Mouse (Mus musculus): ENCODE results near the gene Myh14. TPM values are rescaled to one million over a fixed set of nuclear protein-coding genes. Genes with fewer than 3 reads are reported as not detected.

Myh14 gene
- polyA plus RNA-seq, 1 experiment from 2014 or later = 1.3 TPM

DNA sequence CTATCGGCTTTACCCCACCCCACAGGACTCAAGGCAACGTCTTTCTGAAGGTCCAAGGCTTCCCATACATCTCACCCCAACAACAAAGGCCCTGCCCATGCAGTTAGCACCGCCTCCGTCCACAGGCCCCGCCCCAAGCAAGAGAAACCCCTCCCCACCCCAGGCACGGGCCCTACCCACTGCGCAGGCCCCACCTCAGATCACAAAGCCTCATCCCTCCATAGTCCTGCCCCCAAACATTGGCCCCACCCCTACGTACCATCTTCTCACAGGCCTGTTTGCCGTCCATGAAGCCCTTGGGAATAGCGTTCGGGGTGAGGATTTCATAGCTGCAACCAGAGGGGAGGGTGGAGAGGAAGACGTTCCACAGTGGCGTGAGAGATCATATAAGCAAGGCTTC lies 38.0 kb downstream of the Myh14 start:
- no peaks in the 10 kb centered on the region for H3K27me3 ChIP-seq (ENCODE audit: control insufficient read depth, insufficient read depth, low read length)
- no peaks in the 10 kb centered on the region for H3K4me1 ChIP-seq (ENCODE audit: control insufficient read depth, insufficient read depth, low read length)
- no peak overlapping the region for H3K27ac ChIP-seq (ENCODE audit: low read depth, low read length)
- H3K36me3 ChIP-seq (ENCODE audit: control insufficient read depth, insufficient read depth, low read length) = no peaks in the 10 kb centered on the region
- no peak overlapping the region for H3K4me3 ChIP-seq (ENCODE audit: low read depth, low read length)
- no peak for DNase-seq (ENCODE audit: low spot score, missing footprints)
- no peak overlapping the region for H3K9ac ChIP-seq (ENCODE audit: low read length)
- ATAC-seq (ENCODE audit: low FRiP score) = no peak
- WGBS = 30% methylated on average over 13 of the region's 13 CpGs
- no peaks in the 10 kb centered on the region for H3K9me3 ChIP-seq (ENCODE audit: control insufficient read depth, low read length)
- H3K4me2 ChIP-seq = no peak overlapping the region

DNA sequence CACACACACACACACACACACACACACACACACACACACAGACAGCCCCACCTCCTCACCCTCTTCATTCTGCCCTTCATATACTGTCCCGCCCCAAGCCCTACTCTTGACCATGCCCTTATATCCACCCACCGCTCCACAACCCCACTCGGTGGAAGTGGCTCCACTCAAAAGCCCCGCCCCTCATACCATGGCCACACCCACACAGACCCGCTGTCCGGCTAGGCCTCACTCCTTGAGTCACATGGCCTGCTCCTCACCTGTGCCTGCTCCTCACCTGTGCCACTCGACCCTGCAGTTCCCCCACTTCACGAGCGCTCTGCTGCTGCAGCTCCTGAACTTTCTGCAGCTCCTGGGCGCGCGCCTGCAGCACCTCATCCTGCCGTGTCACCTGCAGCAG lies 40.2 kb downstream of the Myh14 start:
- Histone ChIP-seq H3K4me3 (ENCODE audit: low read depth, low read length) (no peak overlapping the region), H3K4me2 (no peak overlapping the region), H3K9ac (ENCODE audit: low read length) (no peak overlapping the region), H3K9me3 (ENCODE audit: control insufficient read depth, low read length) (no peaks in the 10 kb centered on the region), H3K36me3 (ENCODE audit: control insufficient read depth, insufficient read depth, low read length) (no peaks in the 10 kb centered on the region), H3K27me3 (ENCODE audit: control insufficient read depth, insufficient read depth, low read length) (no peaks in the 10 kb centered on the region), H3K27ac (ENCODE audit: low read depth, low read length) (no peak overlapping the region), H3K4me1 (ENCODE audit: control insufficient read depth, insufficient read depth, low read length) (no peaks in the 10 kb centered on the region)
- 78% methylated on average over 13 of the region's 13 CpGs for WGBS
- ATAC-seq (ENCODE audit: low FRiP score) = no peak
- no peak for DNase-seq (ENCODE audit: low spot score, missing footprints)

DNA sequence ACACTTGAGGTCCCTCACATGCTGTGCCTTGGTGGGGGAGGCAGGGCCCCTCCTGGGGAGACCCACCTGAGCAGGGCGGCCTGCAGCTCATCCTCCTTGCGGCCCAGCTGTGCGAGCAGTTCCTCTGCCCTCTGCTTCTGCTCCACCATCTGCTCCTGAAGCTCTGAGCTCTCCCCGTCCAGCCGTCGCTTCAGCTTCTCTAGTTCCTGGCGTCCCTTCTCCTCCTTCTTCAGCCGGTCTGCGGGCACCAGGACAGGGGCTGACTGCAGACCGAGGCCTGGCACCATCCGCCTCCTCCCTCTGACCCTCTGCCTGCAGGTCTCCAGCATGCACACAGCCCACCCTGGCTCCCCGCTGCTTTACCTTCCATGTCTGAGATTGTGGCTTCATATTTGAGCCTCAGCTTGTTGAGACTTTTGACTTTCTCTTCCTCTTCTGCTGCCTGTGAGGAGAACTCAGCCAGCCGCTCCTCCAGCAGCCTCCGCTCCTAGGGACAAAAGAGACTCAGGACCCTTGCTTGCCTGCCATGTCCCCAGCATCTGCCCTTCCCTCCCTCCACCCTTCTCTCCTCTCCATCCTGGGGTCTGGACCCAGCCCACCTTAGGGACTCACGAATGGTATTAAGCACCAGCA lies 42.1 kb downstream of the Myh14 start:
- Histone ChIP-seq H3K4me3 (ENCODE audit: low read depth, low read length) (no peak overlapping the region), H3K9ac (ENCODE audit: low read length) (no peak overlapping the region), H3K9me3 (ENCODE audit: control insufficient read depth, low read length) (no peaks in the 10 kb centered on the region), H3K4me1 (ENCODE audit: control insufficient read depth, insufficient read depth, low read length) (no peaks in the 10 kb centered on the region), H3K36me3 (ENCODE audit: control insufficient read depth, insufficient read depth, low read length) (no peaks in the 10 kb centered on the region), H3K27me3 (ENCODE audit: control insufficient read depth, insufficient read depth, low read length) (no peaks in the 10 kb centered on the region), H3K27ac (ENCODE audit: low read depth, low read length) (no peak overlapping the region), H3K4me2 (no peak overlapping the region)
- WGBS = 87% methylated on average over 15 of the region's 15 CpGs
- ATAC-seq (ENCODE audit: low FRiP score) = no peak
- no peak for DNase-seq (ENCODE audit: low spot score, missing footprints)

DNA sequence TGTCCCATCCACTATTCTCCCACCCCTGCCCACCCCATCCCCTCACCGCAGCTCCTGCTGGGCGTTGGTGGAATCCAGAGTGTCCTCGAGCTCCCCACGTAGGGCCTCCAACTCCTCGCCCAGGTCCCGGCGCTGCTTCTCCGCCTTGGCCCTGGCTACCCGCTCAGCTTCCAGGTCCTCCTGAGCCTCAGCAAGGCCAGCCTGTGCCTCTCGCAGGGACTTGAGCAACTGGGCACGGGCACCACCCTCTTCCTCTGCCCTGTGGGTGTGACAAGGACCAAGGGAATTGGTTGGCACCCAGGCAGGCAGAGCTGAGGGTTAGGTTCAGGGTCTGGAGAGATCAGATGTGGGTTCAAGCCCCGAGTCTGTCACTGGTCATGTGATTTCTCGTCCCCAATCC lies 43.7 kb downstream of the Myh14 start:
- H3K27ac ChIP-seq (ENCODE audit: low read depth, low read length) = no peak overlapping the region
- no peaks in the 10 kb centered on the region for H3K36me3 ChIP-seq (ENCODE audit: control insufficient read depth, insufficient read depth, low read length)
- ATAC-seq (ENCODE audit: low FRiP score) (no peak), DNase-seq (ENCODE audit: low spot score, missing footprints) (no peak)
- H3K9me3 ChIP-seq (ENCODE audit: control insufficient read depth, low read length) = no peaks in the 10 kb centered on the region
- WGBS = 85% methylated on average over 10 of the region's 13 CpGs
- no peak overlapping the region for H3K4me3 ChIP-seq (ENCODE audit: low read depth, low read length)
- H3K4me2 ChIP-seq = no peak overlapping the region
- H3K27me3 ChIP-seq (ENCODE audit: control insufficient read depth, insufficient read depth, low read length) = no peaks in the 10 kb centered on the region
- no peak overlapping the region for H3K9ac ChIP-seq (ENCODE audit: low read length)
- H3K4me1 ChIP-seq (ENCODE audit: control insufficient read depth, insufficient read depth, low read length) = no peaks in the 10 kb centered on the region

DNA sequence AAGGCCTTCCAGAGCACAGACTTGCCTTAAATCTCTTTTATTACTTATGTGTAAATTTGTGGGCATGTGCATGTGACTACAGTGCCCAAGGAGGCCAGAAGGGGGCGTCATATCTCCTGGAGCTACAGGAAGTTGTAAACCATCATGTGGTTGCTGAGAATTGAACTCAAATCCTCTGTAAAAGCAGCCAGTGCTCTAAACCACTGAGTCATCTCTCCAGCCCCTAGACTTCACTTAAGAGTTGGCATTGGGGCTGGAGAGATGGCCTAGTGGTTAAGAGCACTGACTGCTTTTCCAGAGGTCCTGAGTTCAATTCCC lies 44.6 kb downstream of the Myh14 start:
- H3K4me1 ChIP-seq (ENCODE audit: control insufficient read depth, insufficient read depth, low read length) = no peaks in the 10 kb centered on the region
- H3K4me3 ChIP-seq (ENCODE audit: low read depth, low read length) = no peak overlapping the region
- no peaks in the 10 kb centered on the region for H3K9me3 ChIP-seq (ENCODE audit: control insufficient read depth, low read length)
- no peak overlapping the region for H3K9ac ChIP-seq (ENCODE audit: low read length)
- DNase-seq (ENCODE audit: low spot score, missing footprints) = no peak
- H3K27ac ChIP-seq (ENCODE audit: low read depth, low read length) = no peak overlapping the region
- WGBS = 59% methylated on average over 1 of the region's 1 CpGs
- no peak for ATAC-seq (ENCODE audit: low FRiP score)
- H3K4me2 ChIP-seq = no peak overlapping the region
- no peaks in the 10 kb centered on the region for H3K36me3 ChIP-seq (ENCODE audit: control insufficient read depth, insufficient read depth, low read length)
- no peaks in the 10 kb centered on the region for H3K27me3 ChIP-seq (ENCODE audit: control insufficient read depth, insufficient read depth, low read length)

DNA sequence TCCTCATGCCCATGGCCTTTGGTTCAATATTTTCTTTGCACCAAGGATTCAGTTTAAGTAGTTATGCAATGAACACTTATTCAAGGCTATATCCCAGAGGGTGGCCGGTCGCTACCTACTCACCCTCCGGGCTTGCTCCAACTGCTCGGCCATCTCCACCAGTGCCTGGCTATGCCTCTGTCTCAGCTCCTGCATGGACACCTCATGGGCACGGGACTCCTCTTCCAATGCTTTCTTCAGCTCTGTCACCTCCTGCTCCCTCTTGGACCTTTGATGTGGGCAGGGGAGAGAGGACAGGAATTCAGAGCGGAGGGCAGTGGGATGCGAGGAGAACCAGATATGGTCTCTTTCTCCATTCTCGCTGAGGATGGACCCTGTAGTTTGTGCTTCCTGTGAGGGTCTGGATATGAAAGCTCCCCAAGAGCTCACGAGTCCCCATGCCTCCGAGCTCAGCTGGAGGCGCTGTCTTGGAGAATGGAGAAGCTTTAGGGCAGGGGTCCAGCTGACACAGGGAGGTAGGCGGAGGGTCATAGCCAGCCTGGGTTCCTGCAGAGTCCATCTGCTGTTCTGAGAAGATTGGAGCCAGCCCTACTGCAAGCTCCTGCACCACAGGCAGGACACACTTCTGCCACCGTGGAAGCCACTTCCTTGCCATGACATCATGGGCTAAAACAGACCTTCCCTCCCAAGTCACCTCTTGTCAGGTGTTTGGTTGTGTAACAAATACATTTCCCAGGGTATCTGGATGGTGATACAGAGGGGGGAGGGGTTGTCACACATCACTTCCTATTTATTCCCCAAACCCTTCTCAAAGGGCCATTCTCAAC lies 45.2 kb downstream of the Myh14 start:
- no peak overlapping the region for H3K9ac ChIP-seq (ENCODE audit: low read length)
- H3K27me3 ChIP-seq (ENCODE audit: control insufficient read depth, insufficient read depth, low read length) = no peaks in the 10 kb centered on the region
- WGBS = 91% methylated on average over 13 of the region's 13 CpGs
- H3K4me2 ChIP-seq = no peak overlapping the region
- ATAC-seq (ENCODE audit: low FRiP score) (no peak), DNase-seq (ENCODE audit: low spot score, missing footprints) (no peak)
- H3K27ac ChIP-seq (ENCODE audit: low read depth, low read length) = no peak overlapping the region
- no peak overlapping the region for H3K4me3 ChIP-seq (ENCODE audit: low read depth, low read length)
- H3K36me3 ChIP-seq (ENCODE audit: control insufficient read depth, insufficient read depth, low read length) = no peaks in the 10 kb centered on the region
- no peaks in the 10 kb centered on the region for H3K4me1 ChIP-seq (ENCODE audit: control insufficient read depth, insufficient read depth, low read length)
- no peaks in the 10 kb centered on the region for H3K9me3 ChIP-seq (ENCODE audit: control insufficient read depth, low read length)

DNA sequence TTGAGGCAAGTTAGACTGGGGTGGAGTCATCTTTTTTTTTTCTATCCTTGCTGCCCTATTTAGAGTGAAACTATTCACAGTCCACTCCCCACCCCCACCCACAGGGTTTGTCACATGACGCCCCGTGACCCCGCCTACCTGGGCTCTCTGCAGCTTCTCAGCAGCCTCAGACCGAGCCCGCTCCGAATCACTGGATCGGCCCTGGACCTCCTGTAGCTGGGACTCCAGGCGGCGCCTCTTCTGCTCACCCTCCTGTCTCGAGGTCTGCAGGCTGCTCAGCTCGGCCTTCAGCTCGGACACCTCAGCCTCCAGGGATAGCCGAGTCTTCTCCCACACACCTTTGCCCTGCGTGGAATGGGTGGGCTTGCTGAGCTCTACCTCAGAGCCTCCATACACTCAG lies 45.8 kb downstream of the Myh14 start:
- H3K27ac ChIP-seq (ENCODE audit: low read depth, low read length) = no peak overlapping the region
- no peaks in the 10 kb centered on the region for H3K9me3 ChIP-seq (ENCODE audit: control insufficient read depth, low read length)
- DNase-seq (ENCODE audit: low spot score, missing footprints) = no peak
- H3K4me3 ChIP-seq (ENCODE audit: low read depth, low read length) = no peak overlapping the region
- no peaks in the 10 kb centered on the region for H3K36me3 ChIP-seq (ENCODE audit: control insufficient read depth, insufficient read depth, low read length)
- WGBS = 59% methylated on average over 14 of the region's 14 CpGs
- no peak overlapping the region for H3K9ac ChIP-seq (ENCODE audit: low read length)
- H3K27me3 ChIP-seq (ENCODE audit: control insufficient read depth, insufficient read depth, low read length) = no peaks in the 10 kb centered on the region
- H3K4me1 ChIP-seq (ENCODE audit: control insufficient read depth, insufficient read depth, low read length) = no peaks in the 10 kb centered on the region
- no peak for ATAC-seq (ENCODE audit: low FRiP score)
- no peak overlapping the region for H3K4me2 ChIP-seq

DNA sequence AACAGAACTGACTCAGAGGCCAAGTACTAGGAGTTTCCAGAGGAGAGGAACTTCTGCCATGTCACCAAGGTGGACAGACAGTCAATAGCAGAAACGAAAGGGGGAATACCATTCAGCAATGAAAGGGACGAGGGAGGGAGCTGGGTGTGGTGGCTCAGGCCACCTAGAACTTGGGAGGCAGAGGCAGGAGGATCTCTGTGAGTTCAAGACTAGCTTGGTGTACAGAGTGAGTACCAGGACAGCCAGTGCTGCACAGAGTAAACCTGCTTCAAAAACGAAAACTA lies 46.2 kb downstream of the Myh14 start:
- H3K4me1 ChIP-seq (ENCODE audit: control insufficient read depth, insufficient read depth, low read length) = no peaks in the 10 kb centered on the region
- 74% methylated on average over 3 of the region's 3 CpGs for WGBS
- H3K9me3 ChIP-seq (ENCODE audit: control insufficient read depth, low read length) = peaks cover 2% of the 10 kb centered on the region; the same call in 1 of the 2 replicates
- no peak for ATAC-seq (ENCODE audit: low FRiP score)
- H3K36me3 ChIP-seq (ENCODE audit: control insufficient read depth, insufficient read depth, low read length) = no peaks in the 10 kb centered on the region
- no peak for DNase-seq (ENCODE audit: low spot score, missing footprints)
- no peak overlapping the region for H3K4me2 ChIP-seq
- no peak overlapping the region for H3K4me3 ChIP-seq (ENCODE audit: low read depth, low read length)
- H3K27me3 ChIP-seq (ENCODE audit: control insufficient read depth, insufficient read depth, low read length) = no peaks in the 10 kb centered on the region
- no peak overlapping the region for H3K9ac ChIP-seq (ENCODE audit: low read length)
- H3K27ac ChIP-seq (ENCODE audit: low read depth, low read length) = no peak overlapping the region

DNA sequence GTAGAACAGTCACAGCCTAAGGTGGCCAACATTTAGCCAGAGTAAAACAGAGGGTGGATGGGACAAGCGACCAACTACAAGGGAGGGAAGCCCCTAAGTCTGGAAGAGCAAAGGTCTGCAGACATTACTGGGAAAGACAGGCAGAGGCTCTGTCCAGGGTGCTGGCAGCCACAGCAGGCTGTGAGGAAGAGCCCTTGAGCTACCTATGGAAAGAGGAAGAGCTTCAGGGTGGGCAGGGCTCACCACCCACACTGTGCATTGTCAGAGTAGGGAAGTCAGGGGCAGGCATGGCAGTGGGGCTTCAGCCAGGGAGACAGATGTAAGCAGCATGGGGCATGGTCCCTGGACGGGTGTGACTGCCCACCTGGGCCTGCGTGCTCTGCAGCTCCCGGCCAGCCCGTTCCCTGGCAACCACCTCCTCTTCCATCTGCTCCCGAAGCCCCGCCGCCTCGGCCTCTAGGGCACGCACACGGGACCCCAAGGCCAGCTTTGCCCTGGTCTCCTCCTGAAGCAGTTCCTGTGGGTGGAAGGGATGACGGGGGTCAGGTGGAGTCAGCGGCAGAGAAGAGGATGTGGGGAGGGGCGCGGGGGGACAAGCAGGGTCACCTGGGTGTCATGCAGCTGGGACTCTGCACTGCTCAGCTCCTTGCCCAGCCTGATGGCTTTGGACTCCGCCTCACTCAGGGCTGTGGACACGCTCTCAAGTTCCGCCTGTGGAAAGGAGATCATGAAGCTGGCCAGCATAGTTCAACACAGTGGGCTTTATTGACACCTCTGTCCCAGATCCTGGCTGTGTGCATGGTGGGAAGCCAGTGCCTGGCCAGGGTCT lies 46.7 kb downstream of the Myh14 start:
- no peak overlapping the region for H3K9ac ChIP-seq (ENCODE audit: low read length)

More for the DNA sequence above, 46.7 kb downstream of the Myh14 start:
- Histone ChIP-seq H3K4me2 (no peak overlapping the region), H3K4me3 (ENCODE audit: low read depth, low read length) (no peak overlapping the region), H3K36me3 (ENCODE audit: control insufficient read depth, insufficient read depth, low read length) (no peaks in the 10 kb centered on the region), H3K27ac (ENCODE audit: low read depth, low read length) (no peak overlapping the region), H3K9me3 (ENCODE audit: control insufficient read depth, low read length) (peaks cover 4% of the 10 kb centered on the region; the same call in 1 of the 2 replicates), H3K27me3 (ENCODE audit: control insufficient read depth, insufficient read depth, low read length) (no peaks in the 10 kb centered on the region), H3K4me1 (ENCODE audit: control insufficient read depth, insufficient read depth, low read length) (no peaks in the 10 kb centered on the region)
- DNase-seq (ENCODE audit: low spot score, missing footprints) = no peak
- ATAC-seq (ENCODE audit: low FRiP score) = no peak
- 51% methylated on average over 18 of the region's 18 CpGs for WGBS
